In genomic region chr16:62681880-62682279, GRCm38 (mm10) we compare ENCODE assay signal across 17 mouse cellular contexts.
"Had no signal": no experiment of that assay in that cellular context is flagged by ENCODE, and none has a peak within 500 bp of the region (broad histone marks: within the 10 kb centered on the region; RNA-seq: fewer than 3 reads in every experiment).

No protein-coding gene starts in this region.

- H3K4me2 ChIP-seq: lung, embryonic 15.5 days; midbrain, embryonic 11.5 days; midbrain, embryonic 13.5 days; midbrain, embryonic 15.5 days; neural tube, embryonic 12.5 days; stomach, embryonic 15.5 days had no signal

- H3K27ac ChIP-seq: lung, embryonic 15.5 days; macrophage; midbrain, embryonic 13.5 days; midbrain, embryonic 15.5 days; neural tube, embryonic 12.5 days; stomach, embryonic 15.5 days; stomach, postnatal 0 days had no signal

- ATAC-seq: lung, postnatal 0 days; midbrain, embryonic 13.5 days; midbrain, embryonic 15.5 days had no signal

- H3K4me1 ChIP-seq: lung, embryonic 15.5 days; megakaryocyte, embryonic 14.5 days; midbrain, embryonic 13.5 days; midbrain, embryonic 15.5 days; neural tube, embryonic 12.5 days; stomach, embryonic 15.5 days had no signal

- H3K36me3 ChIP-seq: lung, embryonic 15.5 days; midbrain, embryonic 13.5 days; midbrain, embryonic 15.5 days; neural tube, embryonic 12.5 days; stomach, embryonic 15.5 days had no signal

- H3K4me3 ChIP-seq: lung, embryonic 15.5 days; megakaryocyte, embryonic 14.5 days; midbrain, embryonic 13.5 days; midbrain, embryonic 15.5 days; neural tube, embryonic 12.5 days; stomach, embryonic 15.5 days had no signal

- H3K27me3 ChIP-seq: lung, embryonic 15.5 days; megakaryocyte, embryonic 14.5 days; midbrain, embryonic 13.5 days; midbrain, embryonic 15.5 days; neural tube, embryonic 12.5 days; stomach, embryonic 15.5 days had no signal

- H3K9me3 ChIP-seq: lung, embryonic 15.5 days; midbrain, embryonic 13.5 days; midbrain, embryonic 15.5 days; neural tube, embryonic 12.5 days; stomach, embryonic 15.5 days had no signal

- DNase-seq: lung, adult 2 months; lung, postnatal 14 days; lung, postnatal 36 days; right cerebral cortex, postnatal 14 days; thymus, adult 2 months; thymus, postnatal 25 days; thymus, postnatal 4 days had no signal

- H3K9ac ChIP-seq: lung, embryonic 15.5 days; midbrain, embryonic 13.5 days; midbrain, embryonic 15.5 days; neural tube, embryonic 12.5 days; stomach, embryonic 15.5 days had no signal
